Mouse (Mus musculus) mesoderm, embryonic 11.5 days (tissue): ENCODE results near the gene Bbs12.

Experiments used
- DNase-seq: peaks from one replicate; pipeline ENCODE4 v3.0.0-alpha.2; 2012; ENCODE audit warnings: low read depth, low spot score

The Bbs12 gene

DNA sequence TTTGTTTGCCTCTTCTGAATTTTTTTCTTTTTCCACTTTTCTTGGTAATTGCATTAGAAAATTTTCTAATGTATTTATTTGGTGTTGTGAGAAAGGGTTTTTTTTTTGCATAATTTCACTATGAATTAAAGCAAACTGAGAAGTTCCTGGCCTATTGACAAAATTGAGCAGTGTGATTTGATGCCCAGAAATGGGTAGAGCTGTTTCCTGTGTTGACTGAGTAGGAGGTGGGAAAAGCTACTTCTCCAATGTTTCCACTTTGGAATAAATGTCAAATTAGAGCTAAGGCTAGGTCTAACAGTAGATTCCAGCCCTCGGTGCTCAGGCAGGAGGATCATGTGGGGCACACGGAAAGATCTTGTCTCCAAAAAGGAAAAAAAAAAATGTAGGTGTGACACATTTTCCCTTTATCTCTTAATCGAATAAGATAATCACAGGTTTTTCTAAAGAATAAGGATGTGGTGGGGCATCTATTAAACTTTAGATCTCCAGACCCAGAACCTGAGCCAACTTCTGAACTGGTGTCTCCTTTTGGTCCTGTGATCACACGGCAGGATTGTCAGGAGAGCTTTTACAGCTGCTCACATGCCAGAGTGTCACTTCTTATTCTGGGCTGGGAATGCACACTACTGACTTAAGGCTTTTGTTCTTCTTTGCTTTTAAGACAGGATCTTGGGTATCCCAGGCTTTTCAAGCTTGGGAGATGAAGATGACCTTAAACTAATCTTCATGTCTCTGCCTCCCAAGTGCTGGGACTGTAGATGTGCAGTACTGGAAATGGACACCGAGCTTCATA, 13.2 kb downstream of the Bbs12 start:
- no peak for DNase-seq

- no peak for DNase-seq
Measured at GRCm38 (mm10) chr3:37326627-37327026, 14.3 kb downstream of the Bbs12 start.

DNA sequence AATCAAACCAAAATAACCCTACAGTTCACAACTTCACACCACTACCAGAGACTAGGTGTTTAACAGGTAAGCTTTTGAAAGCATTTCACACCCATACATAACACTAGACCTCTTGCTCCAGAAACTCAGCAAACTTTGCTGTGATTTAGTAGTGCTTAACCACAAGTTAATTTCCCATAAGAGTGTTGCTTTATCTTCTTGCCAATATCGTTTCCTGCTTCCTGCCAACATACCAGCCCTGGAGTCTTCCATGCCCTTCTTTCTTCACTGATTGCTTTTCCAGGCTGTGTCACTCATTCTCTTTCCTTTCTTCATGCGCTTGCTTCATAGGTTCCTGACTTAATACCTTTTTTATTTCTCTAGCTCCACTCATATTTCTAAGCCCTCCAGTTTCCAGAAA, 16.1 kb downstream of the Bbs12 start:
- no peak for DNase-seq

- no peak for DNase-seq
Measured at GRCm38 (mm10) chr3:37329963-37330362, 17.6 kb downstream of the Bbs12 start.

DNA sequence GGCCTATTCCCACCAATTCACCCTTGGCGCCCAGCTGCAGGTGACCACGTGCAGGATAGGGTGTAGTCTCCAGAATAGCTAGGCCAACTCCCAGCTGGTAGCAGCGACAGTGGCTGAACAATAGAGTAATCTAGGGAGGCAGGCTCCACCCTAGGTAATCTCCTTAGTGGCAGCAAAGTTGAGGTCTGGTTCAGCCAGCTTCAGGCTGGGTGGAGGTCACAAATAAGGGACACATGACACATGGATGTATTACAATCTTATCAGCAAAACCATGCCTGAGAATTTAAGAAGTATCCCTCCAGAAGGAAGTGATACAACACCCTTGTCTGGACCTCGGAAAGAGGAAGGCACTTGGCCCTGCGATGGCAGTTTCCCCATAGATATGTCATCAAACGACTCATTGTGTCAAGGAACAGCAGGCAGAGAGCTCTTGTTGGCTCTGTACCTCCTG, 19.7 kb downstream of the Bbs12 start:
- DNase-seq: no peak

DNA sequence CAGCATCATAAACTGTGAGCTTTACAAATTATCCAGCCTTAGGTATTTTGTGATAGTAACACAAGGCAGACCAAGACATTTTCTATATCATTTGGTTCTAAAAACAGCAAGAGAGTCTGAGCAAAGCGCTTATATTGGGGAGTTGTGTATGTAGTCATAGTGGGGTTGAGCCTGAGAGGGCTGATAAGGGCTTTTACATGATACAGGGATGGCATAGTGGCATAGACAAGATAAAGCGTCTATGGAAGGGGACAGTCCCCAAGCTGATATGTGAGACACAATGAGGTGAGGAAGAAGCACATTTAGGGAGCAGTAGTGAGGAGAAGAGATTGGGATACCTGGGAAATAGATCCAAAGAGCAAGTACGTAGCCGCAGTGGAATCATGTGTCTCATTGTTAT, 21.7 kb downstream of the Bbs12 start:
- DNase-seq: no peak

- no peak for DNase-seq
Measured at GRCm38 (mm10) chr3:37341110-37341509, 28.8 kb downstream of the Bbs12 start.

- DNase-seq: no peak
Measured at GRCm38 (mm10) chr3:37342811-37343210, 30.5 kb downstream of the Bbs12 start.

DNA sequence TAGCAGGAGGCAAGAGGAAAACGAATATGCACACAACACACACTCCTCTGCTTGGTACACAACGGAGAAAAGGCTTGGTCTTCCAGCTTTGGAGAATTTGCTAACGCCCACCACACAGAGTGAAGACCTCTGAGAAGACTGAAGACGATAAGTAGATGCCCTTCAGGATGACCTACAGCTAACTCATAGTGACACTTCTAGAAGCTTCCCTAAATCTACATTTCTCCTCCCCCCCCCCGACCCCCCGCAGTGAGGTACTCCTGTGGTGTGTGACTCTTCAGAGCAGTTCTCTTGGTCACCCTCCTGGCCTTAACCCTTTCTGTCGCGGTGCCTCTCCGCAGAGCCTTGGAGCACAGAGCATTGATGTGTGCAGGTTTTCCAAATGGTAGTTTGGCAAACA, 35.3 kb downstream of the Bbs12 start:
- no peak for DNase-seq

- DNase-seq: no peak
Measured at GRCm38 (mm10) chr3:37348221-37349165, 36.1 kb downstream of the Bbs12 start, which contains the start of gene Fgf2. TSS of gene Fgf2 (plus strand) at chr3:37348346.

DNA sequence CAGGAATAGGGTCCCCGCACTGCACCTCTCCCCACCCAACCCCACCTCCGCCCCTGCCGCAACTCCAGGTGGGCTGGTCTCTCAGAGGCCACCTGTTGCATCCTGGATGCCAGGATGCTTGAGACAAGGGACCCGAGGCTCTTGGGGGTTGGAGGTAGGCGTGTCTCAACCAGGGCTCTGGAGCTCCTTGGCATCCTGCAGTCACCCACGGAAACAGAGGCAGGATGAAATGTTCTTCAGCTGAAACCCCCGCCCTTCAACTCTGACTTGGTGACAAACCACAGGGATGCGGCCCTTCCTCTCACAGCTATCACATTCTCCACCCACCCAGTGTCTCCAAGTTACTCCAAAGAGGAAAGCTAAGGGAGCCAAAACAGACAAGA, 36.8 kb downstream of the Bbs12 start:
- no peak for DNase-seq

GRCm38 (mm10) chr3:37350386-37350785, 38.0 kb downstream of the Bbs12 start:
- no peak for DNase-seq

GRCm38 (mm10) chr3:37353951-37354481, 41.7 kb downstream of the Bbs12 start:
- no peak for DNase-seq

- DNase-seq: no peak
Measured at GRCm38 (mm10) chr3:37354737-37355136, 42.4 kb downstream of the Bbs12 start.

DNA sequence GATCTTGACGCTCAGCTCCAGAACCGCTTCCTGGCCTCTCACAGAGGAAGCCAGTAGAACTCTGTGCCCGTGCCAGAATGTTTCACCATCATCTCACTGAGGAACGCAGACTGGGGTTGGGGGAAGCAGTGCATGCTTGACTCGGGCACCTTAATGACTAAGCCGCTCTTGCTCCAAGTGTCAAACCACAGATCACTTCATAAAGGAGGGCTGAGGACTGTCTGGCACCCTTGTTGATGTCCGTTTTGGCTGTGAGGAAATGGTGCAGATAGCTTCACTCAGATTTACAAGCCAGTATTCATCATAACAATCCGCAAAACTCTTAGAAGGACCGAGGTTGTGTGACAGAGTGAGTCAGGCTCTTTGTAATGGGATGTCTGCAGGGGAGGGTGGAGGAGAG, 48.4 kb downstream of the Bbs12 start:
- DNase-seq: no peak

GRCm38 (mm10) chr3:37365144-37365543, 52.8 kb downstream of the Bbs12 start:
- no peak for DNase-seq

- no peak for DNase-seq
Measured at GRCm38 (mm10) chr3:37365976-37366375, 53.6 kb downstream of the Bbs12 start.

- no peak for DNase-seq
Measured at GRCm38 (mm10) chr3:37366381-37367053, 54.2 kb downstream of the Bbs12 start.

GRCm38 (mm10) chr3:37370407-37370806, 58.1 kb downstream of the Bbs12 start:
- no peak for DNase-seq
